In the genomic region with DNA sequence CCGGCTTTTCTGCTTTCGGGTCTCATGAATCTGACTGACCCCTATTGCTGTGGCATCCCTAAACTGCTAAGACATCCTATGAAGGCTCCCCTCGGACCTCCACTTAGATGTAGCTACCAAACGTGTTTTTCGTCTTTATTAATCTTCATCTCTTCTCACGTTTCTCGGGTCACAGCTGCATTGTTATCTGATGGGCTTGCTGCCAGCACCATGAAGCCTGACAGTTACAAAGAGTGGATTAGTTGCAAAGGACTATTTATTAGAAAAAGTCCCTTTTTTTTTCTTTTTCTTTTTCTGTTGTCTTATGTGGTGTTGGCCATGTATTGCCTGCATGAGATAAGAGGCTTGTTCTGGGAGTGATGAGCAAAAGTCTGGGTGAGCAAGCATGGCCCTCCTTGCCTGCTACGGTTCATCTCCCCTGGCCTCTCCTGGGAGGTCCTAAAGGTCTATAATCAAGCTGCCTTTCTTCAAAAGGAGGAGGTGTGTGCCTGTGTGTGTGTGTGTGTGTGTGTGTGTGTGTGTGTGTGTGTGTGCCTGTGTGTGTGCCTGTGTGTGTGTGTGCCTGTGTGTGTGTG, we compare ENCODE assay signal across 17 mouse cellular contexts. TPM values are rescaled to one million over a fixed set of nuclear protein-coding genes. Genes with fewer than 3 reads are reported as not detected.
DNase-seq lines count a peak whose midpoint lies in the region; ATAC-seq and TF ChIP-seq lines count a peak whose summit lies in the region.
"Had no signal": no experiment of that assay in that cellular context is flagged by ENCODE, and none has a peak within 500 bp of the region (broad histone marks: within the 10 kb centered on the region; RNA-seq: fewer than 3 reads in every experiment).

No protein-coding gene starts in this region.

- no peak overlapping the region for H3K27ac ChIP-seq in kidney, postnatal 0 days
- no peak overlapping the region for H3K27ac ChIP-seq in intestine, embryonic 16.5 days (ENCODE audit: low read length)
- H3K27ac ChIP-seq in midbrain, embryonic 10.5 days (replicated peaks): no peak overlapping the region
- H3K27ac ChIP-seq: left cerebral cortex, adult 2 months had no signal

- H3K4me2 ChIP-seq in kidney, postnatal 0 days (ENCODE audit: low read length): no peak overlapping the region
- no peak overlapping the region for H3K4me2 ChIP-seq in intestine, embryonic 16.5 days (ENCODE audit: low read depth, low read length)

- H3K27me3 ChIP-seq in kidney, postnatal 0 days (ENCODE audit: insufficient read depth, low read length): no peaks in the 10 kb centered on the region
- no peaks in the 10 kb centered on the region for H3K27me3 ChIP-seq in intestine, embryonic 16.5 days (replicated peaks; ENCODE audit: control insufficient read depth, insufficient read depth, low read length)
- H3K27me3 ChIP-seq in midbrain, embryonic 10.5 days (ENCODE audit: low read depth, poor library complexity, severe bottlenecking): no peaks in the 10 kb centered on the region

- H3K4me3 ChIP-seq in kidney, postnatal 0 days (replicated peaks; ENCODE audit: low read depth, low read length): no peak overlapping the region
- H3K4me3 ChIP-seq in intestine, embryonic 16.5 days (ENCODE audit: low read length): no peak overlapping the region
- no peak overlapping the region for H3K4me3 ChIP-seq in midbrain, embryonic 10.5 days
- H3K4me3 ChIP-seq: erythroblast, embryonic 14.5 days; left cerebral cortex, adult 2 months had no signal

- H3K36me3 ChIP-seq in kidney, postnatal 0 days (ENCODE audit: insufficient read depth, low read length): no peaks in the 10 kb centered on the region
- H3K36me3 ChIP-seq in intestine, embryonic 16.5 days (ENCODE audit: control insufficient read depth, insufficient read depth, low read length): no peaks in the 10 kb centered on the region
- no peaks in the 10 kb centered on the region for H3K36me3 ChIP-seq in midbrain, embryonic 10.5 days

- H3K4me1 ChIP-seq in kidney, postnatal 0 days (replicated peaks; ENCODE audit: insufficient read depth, low read length): no peaks in the 10 kb centered on the region
- H3K4me1 ChIP-seq in intestine, embryonic 16.5 days (ENCODE audit: control insufficient read depth, insufficient read depth, low read length): no peaks in the 10 kb centered on the region
- no peaks in the 10 kb centered on the region for H3K4me1 ChIP-seq in midbrain, embryonic 10.5 days

- DNase-seq in kidney, postnatal 0 days (ENCODE audit: low spot score): peak; percentile 17
- DNase-seq in kidney, adult 8-10 months: no peak
- peak; percentile 27 for DNase-seq in urinary bladder, postnatal 25 days (ENCODE audit: low spot score)
- DNase-seq in urinary bladder, postnatal 10 days (ENCODE audit: low spot score): no peak
- DNase-seq in T-cell, adult 2 months (ENCODE audit: low spot score): no peak
- no peak for DNase-seq in midbrain, embryonic 10.5 days (ENCODE audit: low spot score)
- no peak for DNase-seq in urinary bladder, adult 2 months (ENCODE audit: low spot score)
- DNase-seq: cerebellum, postnatal 14 days; heart, adult 18-20 months; kidney, adult 18-20 months had no signal

- no peaks in the 10 kb centered on the region for H3K9me3 ChIP-seq in kidney, postnatal 0 days (replicated peaks; ENCODE audit: low read length)
- H3K9me3 ChIP-seq in intestine, embryonic 16.5 days (ENCODE audit: control insufficient read depth, low read length): no peaks in the 10 kb centered on the region
- H3K9me3 ChIP-seq in midbrain, embryonic 10.5 days (replicated peaks): no peaks in the 10 kb centered on the region

- WGBS in kidney, postnatal 0 days: 17% methylated on average over 8 of the region's 8 CpGs
- WGBS in intestine, embryonic 16.5 days: 42% methylated on average over 8 of the region's 8 CpGs
- 75% methylated on average over 8 of the region's 8 CpGs for WGBS in midbrain, embryonic 10.5 days

- TF ChIP-seq CTCF in kidney, postnatal 0 days (IDR thresholded peaks at IDR 0.05; ENCODE audit: low read depth): no peak

- no peak overlapping the region for H3K9ac ChIP-seq in kidney, postnatal 0 days (ENCODE audit: low read depth, low read length)
- H3K9ac ChIP-seq in intestine, embryonic 16.5 days (ENCODE audit: low read depth, low read length): no peak overlapping the region

- ATAC-seq in kidney, postnatal 0 days (replicated peaks; ENCODE audit: low FRiP score, low read depth): no peak
- 0 out of 2 replicates have a peak, but pooled peaks have one; percentile 18 for ATAC-seq in intestine, embryonic 16.5 days
- ATAC-seq: midbrain, embryonic 16.5 days had no signal

RNA-seq across cellular contexts. Expression of a gene that starts 9.7 kb away (rescaled TPM):
- not detected in 2 replicates for polyA plus RNA-seq in kidney, postnatal 0 days (2015; fragmentation: Nextera tagmentation; extraction: Ambion mirVana)
- polyA plus RNA-seq in intestine, embryonic 16.5 days (2015; fragmentation: Nextera tagmentation; extraction: Ambion mirVana): 0.01 TPM in 1 of 2 replicates, not detected in the other
- polyA plus RNA-seq in midbrain, embryonic 10.5 days (2016; fragmentation: Nextera tagmentation; extraction: Ambion mirVana): not detected in 2 replicates
- polyA plus RNA-seq in urinary bladder, adult 2 months (2012; rRNA removed): 0.01 TPM in 2 replicates
- polyA plus RNA-seq: erythroblast, embryonic 14.5 days; frontal cortex, adult 2 months; liver, adult 2 months; neural tube, embryonic 14.5 days had no signal

RNA-seq across cellular contexts. Expression of a gene that starts 38.5 kb away (rescaled TPM):
- polyA plus RNA-seq in kidney, postnatal 0 days (2015; fragmentation: Nextera tagmentation; extraction: Ambion mirVana): not detected in 2 replicates
- polyA plus RNA-seq in intestine, embryonic 16.5 days (2015; fragmentation: Nextera tagmentation; extraction: Ambion mirVana): 0.07 and 0.10 TPM in 2 replicates
- 0.05 TPM in 1 of 2 replicates, not detected in the other for polyA plus RNA-seq in midbrain, embryonic 10.5 days (2016; fragmentation: Nextera tagmentation; extraction: Ambion mirVana)
- 0.08 and 0.25 TPM in 2 replicates for polyA plus RNA-seq in urinary bladder, adult 2 months (2012; rRNA removed)
- polyA plus RNA-seq: neural tube, embryonic 14.5 days had no signal

Comparison
In these comparisons a context has a peak if more than half of its experiments do, and no peak if none do; other contexts are left out.
1. DNase-seq: peak in kidney, postnatal 0 days (single experiment) and urinary bladder, postnatal 25 days (single experiment); none in kidney, adult 8-10 months (0 of 2), urinary bladder, postnatal 10 days (single experiment), T-cell, adult 2 months (single experiment), midbrain, embryonic 10.5 days (single experiment) and urinary bladder, adult 2 months (single experiment).